Mouse (Mus musculus) monocyte, adult 5-6 weeks (primary cell): Measurements from ENCODE around the gene Camp. TPM values are rescaled to one million over a fixed set of nuclear protein-coding genes. Genes with fewer than 3 reads are reported as not detected.

Experiments used
- ATAC-seq: fragments of 153-309, 156-312 bp; replicated peaks from 2 replicates; pipeline ENCODE4 v1.8.0; 2017; ENCODE audit warnings: mild to moderate bottlenecking; ENCODE audit not compliant: low TSS enrichment, insufficient number of reproducible peaks, severe bottlenecking, poor library complexity, low FRiP score
- total RNA-seq: library from RNA; stranded (forward); fragments of 200-1000, 200-491, 200-594 nt; gene quantifications from 3 replicates; pipeline ENCODE4 v1.2.3, GENCODE M21; 2017

Camp gene
- total RNA-seq: not detected in 3 replicates

DNA sequence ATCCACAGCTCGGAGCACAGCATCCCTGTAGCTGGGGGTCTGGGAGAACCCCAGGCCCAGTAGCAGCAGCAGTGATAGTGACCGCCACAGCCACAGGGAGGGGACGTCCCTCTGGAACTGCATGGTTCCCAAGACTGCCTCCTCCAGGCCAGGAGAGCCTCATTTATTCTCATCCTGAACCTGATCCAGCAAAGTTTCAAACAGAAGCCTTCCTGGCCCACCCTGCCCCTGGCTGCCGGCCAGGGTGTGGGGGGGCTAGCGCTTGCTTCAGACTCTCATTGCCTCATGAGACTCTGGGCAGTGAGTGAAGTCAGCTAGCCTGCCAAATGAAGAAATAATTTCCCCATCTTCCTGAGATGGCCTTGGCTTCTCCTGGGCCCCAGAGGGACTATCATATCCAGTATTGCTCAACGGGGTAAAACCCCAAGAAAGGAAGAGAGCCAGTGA lies at the start of gene Camp:
Gene Camp (minus strand): TSS at position 306 of the 447 bp plus-strand sequence.
- ATAC-seq: no peak

DNA sequence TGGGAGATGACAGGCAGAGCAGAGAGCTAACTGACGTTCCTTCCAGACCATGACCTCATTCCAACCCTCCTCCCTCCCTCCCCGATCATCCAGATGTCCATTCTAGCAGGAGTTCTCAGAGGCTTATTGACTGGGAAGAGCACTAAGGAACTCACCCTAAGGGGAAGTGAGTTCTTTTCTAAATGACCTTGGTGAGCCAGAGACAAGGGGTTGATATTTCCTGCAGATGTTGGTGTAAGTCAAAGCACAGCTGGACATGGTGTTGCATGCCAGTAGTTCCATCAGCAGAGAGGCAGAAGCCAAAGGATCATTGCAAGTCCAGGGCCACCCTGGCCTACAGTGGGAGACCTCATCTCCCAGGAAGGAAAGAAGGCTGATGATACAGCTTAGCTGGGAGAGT lies 48.6 kb upstream of the Camp start:
- ATAC-seq: no peak

GRCm38 (mm10) chr9:109896253-109897150 lies 47.1 kb upstream of the Camp start:
- ATAC-seq: no peak

GRCm38 (mm10) chr9:109895593-109895992 lies 46.2 kb upstream of the Camp start:
- no peak for ATAC-seq

- peak; percentile 59 for ATAC-seq
Observed at GRCm38 (mm10) chr9:109894413-109895090, 45.1 kb upstream of the Camp start.

DNA sequence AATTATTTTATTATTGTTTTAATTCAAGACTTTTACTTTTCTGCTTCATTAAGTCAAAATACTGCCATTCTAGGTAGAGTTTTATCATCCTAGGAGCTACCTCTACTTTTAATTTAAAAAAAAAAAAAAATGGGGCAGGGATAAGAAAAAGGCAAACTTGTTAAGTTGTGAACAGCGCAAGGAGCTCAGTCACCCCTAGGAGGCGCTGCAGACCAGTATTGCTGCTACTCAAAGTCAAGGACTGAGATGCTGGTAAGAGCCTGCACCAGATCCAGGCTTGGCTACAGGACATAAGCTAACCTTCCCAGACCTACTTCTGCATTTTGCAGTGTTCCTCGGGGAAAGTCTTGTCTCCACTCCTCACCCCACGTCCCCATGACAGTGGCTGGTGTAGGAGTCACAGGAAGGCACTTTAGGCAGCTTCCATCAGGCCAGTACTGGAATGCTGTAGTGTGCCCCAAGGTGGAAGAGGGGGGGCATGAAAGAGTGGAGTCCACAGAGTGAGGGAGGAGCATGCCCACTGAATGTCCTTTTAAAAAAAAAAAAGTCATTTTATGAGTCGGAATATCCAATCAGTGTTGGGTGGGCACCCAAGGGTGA lies 43.3 kb upstream of the Camp start:
- ATAC-seq: peak; percentile 72

DNA sequence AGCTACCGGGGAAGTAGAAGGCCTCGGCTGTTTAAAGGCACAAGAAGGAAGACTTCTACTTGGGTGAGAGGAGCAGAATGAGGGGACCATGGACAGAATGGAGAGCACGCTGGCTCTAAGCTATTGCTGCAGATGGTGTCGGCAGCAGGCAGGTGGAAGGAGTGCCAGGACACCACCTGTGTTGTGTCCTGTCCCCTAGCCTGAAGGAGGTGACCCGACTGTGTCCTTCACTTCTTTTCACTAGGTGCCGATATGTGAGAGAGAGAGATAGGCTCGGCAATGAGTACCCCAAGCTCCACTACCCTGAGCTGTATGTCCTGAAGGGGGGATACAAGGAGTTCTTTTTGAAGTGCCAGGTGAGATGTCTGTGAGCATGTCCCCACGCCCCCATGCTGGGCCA lies 42.1 kb upstream of the Camp start:
- no peak for ATAC-seq

GRCm38 (mm10) chr9:109887321-109887720 lies 37.9 kb upstream of the Camp start:
- ATAC-seq: no peak

DNA sequence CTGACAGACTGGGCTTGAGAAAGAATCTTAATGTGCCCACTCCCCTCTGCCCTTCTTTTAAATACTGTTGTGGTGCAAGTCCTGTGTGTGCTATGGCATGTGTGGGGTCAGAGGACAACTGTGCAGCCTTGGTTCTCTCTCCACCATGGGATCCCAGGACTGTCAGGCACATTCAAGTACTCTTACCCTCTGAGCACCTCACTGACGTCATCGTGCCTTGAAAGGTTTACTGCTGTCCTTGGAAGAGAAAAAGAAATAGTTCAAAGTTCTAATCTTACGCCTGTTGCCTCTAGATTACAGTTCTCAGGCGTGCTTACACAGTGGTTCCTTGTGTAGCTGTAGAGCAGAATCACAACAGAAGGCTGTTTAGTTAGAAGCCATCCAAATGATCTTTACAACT lies 36.8 kb upstream of the Camp start:
- ATAC-seq: no peak

DNA sequence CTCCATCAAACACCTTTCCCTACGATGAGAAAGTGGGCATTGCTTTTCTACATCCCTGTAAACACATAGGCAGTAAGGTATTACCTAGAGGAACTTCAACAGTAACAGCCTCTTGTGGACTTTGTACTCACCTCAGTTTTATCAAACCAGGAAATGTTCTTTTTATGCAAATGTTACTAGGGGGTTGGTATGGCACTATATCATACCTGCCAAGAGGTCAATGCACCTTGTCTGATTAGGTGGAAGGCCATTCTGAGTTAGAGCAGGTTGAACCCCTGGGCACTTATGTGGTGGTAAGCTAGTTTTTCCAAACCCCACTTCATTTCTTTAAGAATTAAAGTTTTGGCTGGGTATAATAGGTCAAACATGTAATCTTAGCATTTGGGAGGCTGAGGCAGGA lies 29.9 kb upstream of the Camp start:
- no peak for ATAC-seq

GRCm38 (mm10) chr9:109877666-109878065 lies 28.2 kb upstream of the Camp start:
- ATAC-seq: no peak

- no peak for ATAC-seq
Observed at GRCm38 (mm10) chr9:109876756-109877155, 27.3 kb upstream of the Camp start.

DNA sequence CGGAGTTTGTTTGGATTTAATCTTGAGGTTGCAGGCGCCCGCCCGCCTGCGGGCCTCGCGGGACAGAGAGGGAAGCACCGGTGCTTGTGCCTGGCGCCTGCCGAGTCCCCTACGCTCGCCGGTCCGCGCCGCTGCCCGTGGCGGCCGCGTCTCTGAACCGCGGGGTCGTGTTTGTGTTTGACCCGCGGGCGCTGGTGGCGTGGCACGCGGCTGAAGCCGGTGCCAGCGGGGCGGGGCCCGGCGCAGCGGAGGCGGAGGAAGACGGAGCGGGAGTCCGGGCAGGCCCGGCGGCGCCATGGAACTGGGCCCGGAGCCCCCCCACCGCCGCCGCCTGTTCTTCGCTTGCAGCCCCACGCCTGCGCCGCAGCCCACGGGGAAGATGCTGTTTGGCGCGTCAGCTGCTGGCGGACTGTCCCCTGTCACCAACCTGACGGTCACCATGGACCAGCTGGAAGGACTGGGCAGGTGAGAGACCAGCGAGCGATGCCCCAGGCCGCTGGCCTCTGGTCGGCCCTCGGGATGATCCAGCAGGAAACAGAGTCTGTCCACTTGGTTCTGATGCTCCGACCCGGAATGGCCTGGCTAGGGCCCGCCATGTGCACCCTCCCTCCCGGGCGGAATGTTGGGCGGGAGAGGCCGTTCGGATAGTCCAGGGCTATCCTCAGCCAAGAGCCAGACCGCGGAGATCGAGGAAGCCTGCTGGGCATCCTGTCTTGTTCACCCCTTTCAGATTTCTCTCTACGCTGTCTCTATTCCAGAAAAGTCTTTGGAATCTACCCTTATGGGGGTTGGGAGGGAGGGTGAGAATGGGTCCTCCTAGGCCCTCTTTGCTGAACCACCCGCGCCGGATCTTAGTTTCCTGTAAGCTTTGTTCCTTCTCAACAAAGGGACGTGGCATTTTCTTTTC lies 26.5 kb upstream of the Camp start:
- ATAC-seq: no peak; the same call in 1 of the 2 replicates

GRCm38 (mm10) chr9:109874797-109875691 lies 25.6 kb upstream of the Camp start, which contains the start of gene Cdc25a:
TSS of gene Cdc25a (plus strand) at chr9:109875579.
- ATAC-seq: peak; percentile 99

DNA sequence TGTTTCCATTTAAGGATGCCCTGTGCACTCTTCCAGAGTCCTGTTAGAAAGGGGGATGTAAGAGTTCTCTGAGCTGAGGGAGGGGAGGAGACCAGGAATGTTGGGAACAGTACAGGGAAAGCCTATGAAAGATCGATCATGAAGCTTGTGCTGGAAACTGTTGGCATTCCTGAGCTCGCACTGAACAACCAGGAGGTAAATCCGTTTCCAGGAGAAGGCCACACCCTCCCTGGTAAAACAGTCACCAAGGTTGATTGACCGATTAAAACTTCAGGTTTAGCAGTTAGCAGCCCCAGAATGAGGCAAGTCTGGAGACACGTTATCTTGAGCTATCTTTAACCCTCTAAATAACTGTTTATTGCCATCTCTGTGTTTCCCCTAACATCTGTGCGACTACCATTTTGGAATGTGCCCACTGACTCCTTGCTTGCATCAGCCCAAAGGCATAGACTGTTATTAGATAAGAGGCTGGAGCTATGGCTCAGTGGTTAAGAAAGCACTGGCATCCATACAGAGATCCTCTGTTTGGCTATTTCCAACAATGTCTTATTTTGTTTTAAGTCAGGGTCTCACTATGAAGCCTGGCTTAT lies 21.7 kb upstream of the Camp start:
- no peak for ATAC-seq

DNA sequence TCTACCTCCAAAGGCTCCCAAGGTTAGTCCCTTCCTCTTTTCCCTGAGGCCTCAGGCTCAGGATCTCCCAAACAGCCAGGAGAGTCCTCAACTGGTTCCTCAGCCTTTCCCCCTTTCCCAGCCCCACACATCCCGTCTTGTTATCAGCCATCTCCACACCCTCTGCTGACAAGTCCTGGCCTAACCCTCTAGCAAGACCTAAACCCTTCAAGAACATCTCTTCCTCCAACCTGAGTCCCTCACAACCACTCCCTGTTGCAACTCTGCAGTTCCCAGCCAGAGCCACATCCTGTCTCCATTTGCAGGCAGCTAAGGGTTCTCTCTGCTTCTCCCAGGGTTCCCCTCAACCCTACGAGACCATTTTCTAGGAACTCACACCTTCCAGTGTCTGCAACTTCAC lies 16.8 kb upstream of the Camp start:
- no peak for ATAC-seq

GRCm38 (mm10) chr9:109863085-109863484 lies 13.7 kb upstream of the Camp start:
- ATAC-seq: no peak
